Mouse (Mus musculus): ENCODE measurements around the gene Spire2. TPM values are rescaled to one million over a fixed set of nuclear protein-coding genes. Genes with fewer than 3 reads are reported as not detected.

Gene Spire2
- total and polyA plus RNA-seq, 2 experiments from 2014 or later = 0.15 to 0.23 TPM

- Histone ChIP-seq H3K9me3 (replicated peaks; ENCODE audit: control insufficient read depth, low read length) (no peaks in the 10 kb centered on the region), H3K9ac (replicated peaks; ENCODE audit: low read depth, low read length) (no peak overlapping the region), H3K27me3 (ENCODE audit: control insufficient read depth, insufficient read depth, low read length) (peaks cover 35% of the 10 kb centered on the region), H3K4me1 (ENCODE audit: control insufficient read depth, insufficient read depth) (no peaks in the 10 kb centered on the region), H3K4me2 (ENCODE audit: low read depth, low read length) (no peak overlapping the region), H3K27ac (ENCODE audit: low read depth) (no peak overlapping the region), H3K36me3 (replicated peaks; ENCODE audit: control insufficient read depth, insufficient read depth, low read length) (no peaks in the 10 kb centered on the region), H3K4me3 (ENCODE audit: low read depth, low read length) (no peak overlapping the region)
- ATAC-seq (ENCODE audit: insufficient read depth, low read depth) = no peak
- WGBS = 8% methylated on average over 7 of the region's 7 CpGs
- TF ChIP-seq EP300 (IDR thresholded peaks at IDR 0.05; ENCODE audit: low read depth) = no peak
- TF ChIP-seq CTCF (IDR thresholded peaks at IDR 0.05; ENCODE audit: low read depth) = no peak
- no peak for DNase-seq (ENCODE audit: low spot score)
Measured at GRCm38 (mm10) chr8:123333864-123334263, 1.4 kb downstream of the Spire2 start.

DNA sequence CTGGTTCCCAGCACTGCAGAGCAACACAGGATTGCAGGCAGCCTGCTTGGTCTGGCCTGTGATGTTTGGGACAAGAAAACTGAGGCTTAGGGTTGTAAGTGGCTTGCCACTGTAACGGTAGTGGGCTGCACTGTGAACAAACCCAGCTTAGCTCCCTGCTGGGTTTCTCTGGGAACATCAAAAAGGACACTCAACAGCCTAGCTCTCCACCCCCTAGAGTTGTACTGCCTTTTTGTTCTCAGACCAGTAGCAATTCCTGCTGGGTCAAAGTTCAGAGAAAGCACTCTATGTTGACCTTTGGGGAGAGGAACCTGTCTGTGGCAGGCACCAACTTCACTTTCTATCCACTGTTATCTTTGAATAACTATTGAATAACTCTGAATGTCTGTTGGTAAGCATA, 2.0 kb downstream of the Spire2 start:
- WGBS = 17% methylated on average over 1 of the region's 1 CpGs
- no peaks in the 10 kb centered on the region for H3K9me3 ChIP-seq (replicated peaks; ENCODE audit: control insufficient read depth, low read length)
- H3K27ac ChIP-seq (ENCODE audit: low read depth) = no peak overlapping the region
- no peaks in the 10 kb centered on the region for H3K4me1 ChIP-seq (ENCODE audit: control insufficient read depth, insufficient read depth)
- DNase-seq (ENCODE audit: low spot score) = no peak
- H3K4me3 ChIP-seq (ENCODE audit: low read depth, low read length) = no peak overlapping the region
- no peak overlapping the region for H3K9ac ChIP-seq (replicated peaks; ENCODE audit: low read depth, low read length)
- peaks cover 35% of the 10 kb centered on the region for H3K27me3 ChIP-seq (ENCODE audit: control insufficient read depth, insufficient read depth, low read length)
- no peaks in the 10 kb centered on the region for H3K36me3 ChIP-seq (replicated peaks; ENCODE audit: control insufficient read depth, insufficient read depth, low read length)
- TF ChIP-seq CTCF (IDR thresholded peaks at IDR 0.05; ENCODE audit: low read depth) = no peak
- TF ChIP-seq EP300 (IDR thresholded peaks at IDR 0.05; ENCODE audit: low read depth) = no peak
- no peak overlapping the region for H3K4me2 ChIP-seq (ENCODE audit: low read depth, low read length)
- ATAC-seq (ENCODE audit: insufficient read depth, low read depth) = no peak

- no peak overlapping the region for H3K4me3 ChIP-seq (ENCODE audit: low read depth, low read length)
- ATAC-seq (ENCODE audit: insufficient read depth, low read depth) (no peak), DNase-seq (ENCODE audit: low spot score) (no peak)
- WGBS = 57% methylated on average over 3 of the region's 3 CpGs
- TF ChIP-seq EP300 (IDR thresholded peaks at IDR 0.05; ENCODE audit: low read depth) = no peak
- no peak for TF ChIP-seq CTCF (IDR thresholded peaks at IDR 0.05; ENCODE audit: low read depth)
- H3K27ac ChIP-seq (ENCODE audit: low read depth) = no peak overlapping the region
- no peaks in the 10 kb centered on the region for H3K4me1 ChIP-seq (ENCODE audit: control insufficient read depth, insufficient read depth)
- no peak overlapping the region for H3K9ac ChIP-seq (replicated peaks; ENCODE audit: low read depth, low read length)
- no peaks in the 10 kb centered on the region for H3K9me3 ChIP-seq (replicated peaks; ENCODE audit: control insufficient read depth, low read length)
- H3K36me3 ChIP-seq (replicated peaks; ENCODE audit: control insufficient read depth, insufficient read depth, low read length) = no peaks in the 10 kb centered on the region
- H3K4me2 ChIP-seq (ENCODE audit: low read depth, low read length) = no peak overlapping the region
- H3K27me3 ChIP-seq (ENCODE audit: control insufficient read depth, insufficient read depth, low read length) = peaks cover 26% of the 10 kb centered on the region
Measured at GRCm38 (mm10) chr8:123337475-123337874, 5.0 kb downstream of the Spire2 start.

- no peaks in the 10 kb centered on the region for H3K9me3 ChIP-seq (replicated peaks; ENCODE audit: control insufficient read depth, low read length)
- H3K9ac ChIP-seq (replicated peaks; ENCODE audit: low read depth, low read length) = no peak overlapping the region
- no peak for ATAC-seq (ENCODE audit: insufficient read depth, low read depth)
Measured at GRCm38 (mm10) chr8:123340071-123340470, 7.6 kb downstream of the Spire2 start.

GRCm38 (mm10) chr8:123341040-123342015, 8.8 kb downstream of the Spire2 start:
- no peak for DNase-seq (ENCODE audit: low spot score)
- WGBS = 72% methylated on average over 27 of the region's 27 CpGs
- no peak for ATAC-seq (ENCODE audit: insufficient read depth, low read depth)

More at GRCm38 (mm10) chr8:123340071-123340470, 7.6 kb downstream of the Spire2 start:
- no peak for TF ChIP-seq CTCF (IDR thresholded peaks at IDR 0.05; ENCODE audit: low read depth)
- no peak for TF ChIP-seq EP300 (IDR thresholded peaks at IDR 0.05; ENCODE audit: low read depth)
- Histone ChIP-seq H3K27me3 (ENCODE audit: control insufficient read depth, insufficient read depth, low read length) (peaks cover 3% of the 10 kb centered on the region; the same call in 1 of the 2 replicates), H3K4me1 (ENCODE audit: control insufficient read depth, insufficient read depth) (no peaks in the 10 kb centered on the region), H3K36me3 (replicated peaks; ENCODE audit: control insufficient read depth, insufficient read depth, low read length) (no peaks in the 10 kb centered on the region), H3K4me3 (ENCODE audit: low read depth, low read length) (no peak overlapping the region), H3K27ac (ENCODE audit: low read depth) (no peak overlapping the region), H3K4me2 (ENCODE audit: low read depth, low read length) (no peak overlapping the region)
- WGBS = 94% methylated on average over 4 of the region's 4 CpGs
- no peak for DNase-seq (ENCODE audit: low spot score)

More at GRCm38 (mm10) chr8:123341040-123342015, 8.8 kb downstream of the Spire2 start:
- H3K4me1 ChIP-seq (ENCODE audit: control insufficient read depth, insufficient read depth) = no peaks in the 10 kb centered on the region
- no peak overlapping the region for H3K4me2 ChIP-seq (ENCODE audit: low read depth, low read length)
- no peak overlapping the region for H3K9ac ChIP-seq (replicated peaks; ENCODE audit: low read depth, low read length)
- H3K36me3 ChIP-seq (replicated peaks; ENCODE audit: control insufficient read depth, insufficient read depth, low read length) = no peaks in the 10 kb centered on the region
- no peaks in the 10 kb centered on the region for H3K9me3 ChIP-seq (replicated peaks; ENCODE audit: control insufficient read depth, low read length)
- no peak overlapping the region for H3K27ac ChIP-seq (ENCODE audit: low read depth)
- no peak overlapping the region for H3K4me3 ChIP-seq (ENCODE audit: low read depth, low read length)
- no peaks in the 10 kb centered on the region for H3K27me3 ChIP-seq (ENCODE audit: control insufficient read depth, insufficient read depth, low read length)
- TF ChIP-seq CTCF (IDR thresholded peaks at IDR 0.05; ENCODE audit: low read depth) (no peak), EP300 (IDR thresholded peaks at IDR 0.05; ENCODE audit: low read depth) (no peak)
